Mouse (Mus musculus) thymus, adult 2 months (tissue): ENCODE data around the gene Uba52.

Experiments used
- CTCF ChIP-seq: fragments of 200-500 bp; IDR thresholded peaks from 2 replicates; pipeline ENCODE4 v1.5.1; 2012; ENCODE audit warnings: mild to moderate bottlenecking, control low read depth, low read length, moderate library complexity, borderline replicate concordance; ENCODE audit not compliant: control insufficient read depth, poor library complexity, insufficient read depth; ENCODE audit errors: extremely low read depth
- POLR2A ChIP-seq: fragments of 200-500 bp; IDR thresholded peaks from 2 replicates; pipeline ENCODE4 v1.6.1; 2012; ENCODE audit warnings: mild to moderate bottlenecking, low read length, control low read depth, moderate library complexity; ENCODE audit not compliant: control insufficient read depth, poor library complexity, insufficient read depth; ENCODE audit errors: extremely low read depth

- TF ChIP-seq CTCF (no peak), POLR2A (no peak)
Measured at GRCm38 (mm10) chr8:70535221-70535620, 24.6 kb upstream of the Uba52 start.
